Mouse (Mus musculus) myocyte (in vitro differentiated cells): ENCODE measurements around the gene Olfr832.

Experiments used
- CEBPB ChIP-seq: IDR thresholded peaks from 2 replicates; pipeline ENCODE4 v1.6.1; 2011; ENCODE audit warnings: mild to moderate bottlenecking, moderate library complexity; ENCODE audit not compliant: poor library complexity, insufficient read depth, severe bottlenecking
- E2F4 ChIP-seq: IDR thresholded peaks from one replicate; pipeline ENCODE4 v1.6.1; 2011; ENCODE audit warnings: mild to moderate bottlenecking, control low read depth, moderate library complexity; ENCODE audit not compliant: insufficient read depth
- MAX ChIP-seq: IDR thresholded peaks from one replicate; pipeline ENCODE4 v1.6.1; 2011; ENCODE audit warnings: low read depth, mild to moderate bottlenecking, control low read depth
- MYOD1 ChIP-seq, 3 experiments: IDR thresholded peaks; one replicate each; pipeline ENCODE4 v1.6.1; 2011; ENCODE audit warnings: control low read depth in 2 of 3, low read depth in 2 of 3, mild to moderate bottlenecking in 2 of 3, moderate library complexity in 1 of 3; ENCODE audit not compliant: insufficient read length in 2 of 3, control insufficient read depth in 1 of 3
- MYOG ChIP-seq, 3 experiments: IDR thresholded peaks; one replicate each; pipeline ENCODE4 v1.6.1; 2011; ENCODE audit warnings: control low read depth in 2 of 3, low read depth in 2 of 3, mild to moderate bottlenecking in 2 of 3; ENCODE audit not compliant: insufficient read length in 2 of 3, control insufficient read depth in 1 of 3, insufficient read depth in 1 of 3
- POLR2A ChIP-seq: IDR thresholded peaks from one replicate; pipeline ENCODE4 v1.6.1; 2011; ENCODE audit warnings: low read depth, mild to moderate bottlenecking, control low read depth, moderate library complexity; ENCODE audit not compliant: insufficient read length
- POLR2AphosphoS2 ChIP-seq: IDR thresholded peaks from one replicate; pipeline ENCODE4 v1.6.1; 2011; ENCODE audit warnings: low read depth, control low read depth; ENCODE audit not compliant: insufficient read length
- REST ChIP-seq: IDR thresholded peaks from one replicate; pipeline ENCODE4 v1.6.1; 2011; ENCODE audit warnings: mild to moderate bottlenecking, control low read depth, moderate library complexity; ENCODE audit not compliant: insufficient read depth, insufficient read length
- SRF ChIP-seq: IDR thresholded peaks from one replicate; pipeline ENCODE4 v1.6.1; 2011; ENCODE audit warnings: low read depth; ENCODE audit not compliant: control insufficient read depth, insufficient read length
- TCF12 ChIP-seq: IDR thresholded peaks from one replicate; pipeline ENCODE4 v1.6.1; 2011; ENCODE audit warnings: mild to moderate bottlenecking, control low read depth; ENCODE audit not compliant: poor library complexity, insufficient read depth, severe bottlenecking
- TCF3 ChIP-seq: IDR thresholded peaks from one replicate; pipeline ENCODE4 v1.6.1; 2011; ENCODE audit warnings: low read depth, control low read depth; ENCODE audit not compliant: insufficient read length
- USF1 ChIP-seq: IDR thresholded peaks from one replicate; pipeline ENCODE4 v1.6.1; 2011; ENCODE audit warnings: low read depth, mild to moderate bottlenecking, control low read depth, moderate library complexity

- no peak for TF ChIP-seq POLR2A
- no peak for TF ChIP-seq MAX
- TF ChIP-seq POLR2AphosphoS2 = no peak
- no peak for TF ChIP-seq TCF12
- TF ChIP-seq MYOG (IDR thresholded peaks at IDR 0.05; ENCODE audit: control insufficient read depth in 1 of 3, insufficient read depth in 1 of 3, insufficient read length in 2 of 3, low read depth in 2 of 3) = no peak
- no peak for TF ChIP-seq E2F4
- no peak for TF ChIP-seq USF1
- no peak for TF ChIP-seq SRF
- TF ChIP-seq CEBPB = no peak
- TF ChIP-seq MYOD1 (IDR thresholded peaks at IDR 0.05; ENCODE audit: control insufficient read depth in 1 of 3, insufficient read length in 2 of 3, low read depth in 2 of 3) = no peak
- no peak for TF ChIP-seq REST
- no peak for TF ChIP-seq TCF3
These were observed 25.1 kb downstream of the Olfr832 start for GRCm38 (mm10) chr9:18962021-18962420.
